Mouse (Mus musculus) intestine, postnatal 0 days (tissue): ENCODE measurements around the gene Il17rc. TPM values are rescaled to one million over a fixed set of nuclear protein-coding genes. Genes with fewer than 3 reads are reported as not detected.

Source experiments
- ATAC-seq: fragments of 200-750 bp; cut with Nextera tagmentation; 2 replicates; pipeline ENCODE4 v1.8.0; 2017; ENCODE audit warnings: mild to moderate bottlenecking, moderate TSS enrichment, moderate library complexity
- H3K27ac ChIP-seq: fragments of 300-500 bp; sonication (generic); 2 replicates; pipeline ENCODE4 v1.5.1; 2014; ENCODE audit warnings: mild to moderate bottlenecking, low read depth, low read length, moderate library complexity
- H3K27me3 ChIP-seq: fragments of 300-500 bp; sonication (generic); replicated peaks from 2 replicates; pipeline ENCODE4 v1.6.1; 2014; ENCODE audit warnings: low read length, mixed read lengths; ENCODE audit not compliant: control insufficient read depth, insufficient read depth
- H3K36me3 ChIP-seq: fragments of 300-500 bp; sonication (generic); 2 replicates; pipeline ENCODE4 v1.6.1; 2014; ENCODE audit warnings: mild to moderate bottlenecking, moderate library complexity; ENCODE audit not compliant: control insufficient read depth, insufficient read depth
- H3K4me1 ChIP-seq: fragments of 300-500 bp; sonication (generic); replicated peaks from 2 replicates; pipeline ENCODE4 v1.6.1; 2014; ENCODE audit warnings: antibody characterized with exemption, low read length, mixed read lengths; ENCODE audit not compliant: control insufficient read depth, insufficient read depth
- H3K4me2 ChIP-seq: fragments of 300-500 bp; sonication (generic); replicated peaks from 2 replicates; pipeline ENCODE4 v1.6.1; 2014; ENCODE audit warnings: low read depth, mild to moderate bottlenecking, moderate library complexity
- H3K4me3 ChIP-seq: fragments of 300-500 bp; sonication (generic); 2 replicates; pipeline ENCODE4 v1.5.1; 2014; ENCODE audit warnings: low read depth, low read length
- H3K9ac ChIP-seq: fragments of 300-500 bp; sonication (generic); 2 replicates; pipeline ENCODE4 v1.6.1; 2014; ENCODE audit warnings: mild to moderate bottlenecking, low read depth, low read length
- H3K9me3 ChIP-seq: fragments of 300-500 bp; sonication (generic); 2 replicates; pipeline ENCODE4 v1.6.1; 2016; ENCODE audit warnings: mixed run types; ENCODE audit not compliant: control insufficient read depth
- CTCF ChIP-seq: sonication (generic); IDR thresholded peaks from 2 replicates; pipeline ENCODE4 v1.5.1; 2016; ENCODE audit warnings: low read depth, mild to moderate bottlenecking, control low read depth, antibody characterized with exemption, moderate library complexity
- WGBS: fragments of 180-500 bp; shearing (Covaris S2); extraction: QIAGEN DNeasy Blood & Tissue Kit; methylation state at CpG from one replicate; pipeline ENCODE4 v1.1.7; 2014; 5-methylcytosine and 5-hydroxymethylcytosine counted together
- polyA plus RNA-seq: library from polyadenylated mRNA; unstranded; fragments of >200 nt; fragmentation: Nextera tagmentation; extraction: Ambion mirVana; gene quantifications from 2 replicates; pipeline ENCODE4 v1.2.1, GENCODE M21; 2015

The Il17rc gene
- 16.5 and 17.4 TPM in 2 replicates for polyA plus RNA-seq

- TF ChIP-seq CTCF: no peak
- H3K36me3 ChIP-seq: no peaks in the 10 kb centered on the region
- H3K9ac ChIP-seq: peak within 1 kb of the TSS; percentile 50
- H3K27ac ChIP-seq: peak within 1 kb of the TSS; percentile 41; the same call in 1 of the 2 replicates
- peaks cover 3% of the 10 kb centered on the region; the same call in 1 of the 2 replicates for H3K4me1 ChIP-seq
- H3K27me3 ChIP-seq: no peaks in the 10 kb centered on the region
- peak within 1 kb of the TSS; percentile 26 for H3K4me3 ChIP-seq
- no peaks in the 10 kb centered on the region for H3K9me3 ChIP-seq
- H3K4me2 ChIP-seq: peak within 1 kb of the TSS; percentile 69
- peak; percentile 57 for ATAC-seq
- WGBS: 11% methylated on average over 12 of the region's 12 CpGs
Measured at GRCm38 (mm10) chr6:113471297-113471936, at the start of gene Il17rc. Gene Il17rc (plus strand): TSS chr6:113471427.

- ATAC-seq: no peak
- TF ChIP-seq CTCF: no peak
- H3K4me2 ChIP-seq: no peak overlapping the region
- no peak overlapping the region for H3K9ac ChIP-seq
- no peaks in the 10 kb centered on the region for H3K9me3 ChIP-seq
- 0 out of 2 replicates have a peak, but pooled peaks cover 3% of the 10 kb centered on the region for H3K4me1 ChIP-seq
- peaks cover 11% of the 10 kb centered on the region; the same call in 1 of the 2 replicates for H3K36me3 ChIP-seq
- 65% methylated on average over 4 of the region's 4 CpGs for WGBS
- H3K27ac ChIP-seq: no peak overlapping the region
- H3K4me3 ChIP-seq: no peak overlapping the region
- no peaks in the 10 kb centered on the region for H3K27me3 ChIP-seq
Measured at GRCm38 (mm10) chr6:113423000-113423399, 48.2 kb upstream of the Il17rc start.

- Histone ChIP-seq H3K4me2 (no peak overlapping the region), H3K36me3 (peaks cover 16% of the 10 kb centered on the region; the same call in 1 of the 2 replicates), H3K9me3 (no peaks in the 10 kb centered on the region), H3K27ac (no peak overlapping the region), H3K4me1 (no peaks in the 10 kb centered on the region), H3K4me3 (no peak overlapping the region), H3K9ac (no peak overlapping the region), H3K27me3 (no peaks in the 10 kb centered on the region)
- WGBS: 73% methylated on average over 7 of the region's 7 CpGs
- no peak for TF ChIP-seq CTCF
- ATAC-seq: peak; percentile 9; the same call in 1 of the 2 replicates
Measured at GRCm38 (mm10) chr6:113424187-113424586, 47.0 kb upstream of the Il17rc start.

GRCm38 (mm10) chr6:113426696-113427095, 44.5 kb upstream of the Il17rc start:
- 90% methylated on average over 4 of the region's 4 CpGs for WGBS
- H3K4me1 ChIP-seq: no peaks in the 10 kb centered on the region
- TF ChIP-seq CTCF: no peak

GRCm38 (mm10) chr6:113427397-113427796, 43.8 kb upstream of the Il17rc start:
- H3K4me3 ChIP-seq: no peak overlapping the region
- no peak for ATAC-seq
- H3K27ac ChIP-seq: no peak overlapping the region
- no peaks in the 10 kb centered on the region for H3K27me3 ChIP-seq
- H3K9ac ChIP-seq: no peak overlapping the region
- TF ChIP-seq CTCF: peak; percentile 88
- 69% methylated on average over 3 of the region's 3 CpGs for WGBS
- no peak overlapping the region for H3K4me2 ChIP-seq
- peaks cover 16% of the 10 kb centered on the region; the same call in 1 of the 2 replicates for H3K36me3 ChIP-seq
- no peaks in the 10 kb centered on the region for H3K9me3 ChIP-seq
- H3K4me1 ChIP-seq: no peaks in the 10 kb centered on the region

More at GRCm38 (mm10) chr6:113426696-113427095, 44.5 kb upstream of the Il17rc start:
- Histone ChIP-seq H3K27ac (no peak overlapping the region), H3K4me3 (no peak overlapping the region), H3K9ac (no peak overlapping the region), H3K27me3 (no peaks in the 10 kb centered on the region), H3K4me2 (no peak overlapping the region), H3K36me3 (peaks cover 16% of the 10 kb centered on the region; the same call in 1 of the 2 replicates), H3K9me3 (no peaks in the 10 kb centered on the region)
- no peak for ATAC-seq

- Histone ChIP-seq H3K4me3 (no peak overlapping the region), H3K4me2 (no peak overlapping the region), H3K36me3 (peaks cover 16% of the 10 kb centered on the region; the same call in 1 of the 2 replicates), H3K27me3 (no peaks in the 10 kb centered on the region), H3K9ac (no peak overlapping the region), H3K4me1 (no peaks in the 10 kb centered on the region), H3K9me3 (no peaks in the 10 kb centered on the region), H3K27ac (no peak overlapping the region)
- TF ChIP-seq CTCF: no peak
- WGBS: 83% methylated on average over 16 of the region's 16 CpGs
- no peak for ATAC-seq
Measured at GRCm38 (mm10) chr6:113428006-113428405, 43.2 kb upstream of the Il17rc start.
